ENCODE assay signal across 28 mouse cellular contexts in genomic region chr1:100922833-100923232, GRCm38 (mm10).
"Had no signal": no experiment of that assay in that cellular context is flagged by ENCODE, and none has a peak within 500 bp of the region (broad histone marks: within the 10 kb centered on the region; RNA-seq: fewer than 3 reads in every experiment).

No protein-coding gene starts in this region.

- H3K27me3 ChIP-seq: limb, embryonic 12.5 days; limb, embryonic 13.5 days; limb, embryonic 15.5 days; liver, embryonic 12.5 days; liver, embryonic 13.5 days; liver, embryonic 15.5 days; lung, embryonic 15.5 days; megakaryocyte, embryonic 14.5 days; midbrain, embryonic 12.5 days; midbrain, embryonic 13.5 days; midbrain, embryonic 15.5 days; neural tube, embryonic 12.5 days had no signal

- H3K9me3 ChIP-seq: limb, embryonic 10.5 days; limb, embryonic 12.5 days; limb, embryonic 13.5 days; limb, embryonic 15.5 days; liver, embryonic 12.5 days; liver, embryonic 13.5 days; liver, embryonic 15.5 days; lung, embryonic 15.5 days; megakaryocyte, embryonic 14.5 days; midbrain, embryonic 10.5 days; midbrain, embryonic 12.5 days; midbrain, embryonic 13.5 days; midbrain, embryonic 15.5 days; neural tube, embryonic 12.5 days had no signal

- DNase-seq: left cerebral cortex, postnatal 4 days; liver; liver, embryonic 13.5 days; liver, postnatal 0 days; lung, adult 18-20 months; lung, adult 2 months; lung, embryonic 14.5 days; lung, postnatal 10 days; lung, postnatal 14 days; lung, postnatal 36 days; lung, postnatal 4 days; midbrain, embryonic 14.5 days had no signal

- H3K4me3 ChIP-seq: limb, embryonic 10.5 days; limb, embryonic 12.5 days; limb, embryonic 13.5 days; limb, embryonic 15.5 days; liver, embryonic 12.5 days; liver, embryonic 13.5 days; liver, embryonic 15.5 days; lung, embryonic 15.5 days; megakaryocyte, embryonic 14.5 days; midbrain, embryonic 10.5 days; midbrain, embryonic 12.5 days; midbrain, embryonic 13.5 days; midbrain, embryonic 15.5 days; myocyte; neural tube, embryonic 12.5 days had no signal

- H3K4me1 ChIP-seq: limb, embryonic 10.5 days; limb, embryonic 12.5 days; limb, embryonic 13.5 days; limb, embryonic 15.5 days; liver, embryonic 12.5 days; liver, embryonic 13.5 days; liver, embryonic 15.5 days; lung, embryonic 15.5 days; megakaryocyte, embryonic 14.5 days; midbrain, embryonic 10.5 days; midbrain, embryonic 12.5 days; midbrain, embryonic 13.5 days; midbrain, embryonic 15.5 days; neural tube, embryonic 12.5 days had no signal

- H3K27ac ChIP-seq: limb, embryonic 10.5 days; limb, embryonic 12.5 days; limb, embryonic 13.5 days; limb, embryonic 15.5 days; liver, embryonic 12.5 days; liver, embryonic 13.5 days; liver, embryonic 14.5 days; liver, embryonic 15.5 days; lung, embryonic 15.5 days; macrophage; midbrain, embryonic 10.5 days; midbrain, embryonic 12.5 days; midbrain, embryonic 13.5 days; midbrain, embryonic 15.5 days; neural tube, embryonic 12.5 days had no signal

- H3K36me3 ChIP-seq: limb, embryonic 10.5 days; limb, embryonic 12.5 days; limb, embryonic 13.5 days; limb, embryonic 15.5 days; liver, embryonic 12.5 days; liver, embryonic 13.5 days; liver, embryonic 15.5 days; lung, embryonic 15.5 days; midbrain, embryonic 10.5 days; midbrain, embryonic 12.5 days; midbrain, embryonic 13.5 days; midbrain, embryonic 15.5 days; neural tube, embryonic 12.5 days had no signal

- H3K9ac ChIP-seq: limb, embryonic 12.5 days; limb, embryonic 13.5 days; limb, embryonic 15.5 days; liver, embryonic 12.5 days; liver, embryonic 13.5 days; liver, embryonic 14.5 days; liver, embryonic 15.5 days; liver, postnatal 0 days; lung, embryonic 14.5 days; lung, embryonic 15.5 days; midbrain, embryonic 12.5 days; midbrain, embryonic 13.5 days; midbrain, embryonic 15.5 days; neural tube, embryonic 12.5 days had no signal
